Mouse (Mus musculus) ES-E14 (cell line): ENCODE measurements around the gene Pex19. TPM values are rescaled to one million over a fixed set of nuclear protein-coding genes. Genes with fewer than 3 reads are reported as not detected.

ENCODE experiments used
- DNase-seq: peaks from one replicate; pipeline ENCODE4 v3.0.0-alpha.2; 2013; ENCODE audit warnings: low read depth, low spot score
- H3K27ac ChIP-seq: 2 replicates; pipeline ENCODE4 v1.5.1; 2012; ENCODE audit warnings: low read depth, mild to moderate bottlenecking, low read length, moderate library complexity, mixed read lengths; ENCODE audit not compliant: poor library complexity, insufficient read depth, severe bottlenecking
- H3K36me3 ChIP-seq: 2 replicates; pipeline ENCODE4 v1.6.1; 2012; ENCODE audit warnings: mild to moderate bottlenecking, low read length, moderate library complexity, mixed read lengths; ENCODE audit not compliant: control insufficient read depth, poor library complexity, insufficient read depth, severe bottlenecking
- H3K4me1 ChIP-seq, 2 experiments: fragments of 150-350 bp in 1 of 2; sonication (generic) in 1 of 2; 2 replicates each; pipeline ENCODE4 v1.6.1; 2012; ENCODE audit warnings: low read length in 2 of 2, mild to moderate bottlenecking in 1 of 2, mixed read lengths in 1 of 2; ENCODE audit not compliant: control insufficient read depth in 2 of 2, insufficient read depth in 2 of 2, poor library complexity in 1 of 2
- H3K4me3 ChIP-seq, 2 experiments: fragments of 150-350 bp in 1 of 2; sonication (generic) in 1 of 2; 2 replicates each; pipeline ENCODE4 v1.5.1; 2012; ENCODE audit warnings: low read length in 2 of 2, low read depth in 1 of 2, mild to moderate bottlenecking in 1 of 2, mixed read lengths in 1 of 2; ENCODE audit not compliant: insufficient read depth in 1 of 2, poor library complexity in 1 of 2, severe bottlenecking in 1 of 2
- H3K9ac ChIP-seq: 2 replicates; pipeline ENCODE4 v1.6.1; 2012; ENCODE audit warnings: low read depth, mild to moderate bottlenecking, low read length, mixed read lengths; ENCODE audit not compliant: poor library complexity, insufficient read depth, severe bottlenecking
- H3K9me3 ChIP-seq: fragments of 150-350 bp; sonication (generic); 2 replicates; pipeline ENCODE4 v1.6.1; 2012; ENCODE audit warnings: low read depth, mild to moderate bottlenecking, low read length; ENCODE audit not compliant: control insufficient read depth, insufficient read depth
- CHD2 ChIP-seq: IDR thresholded peaks from 2 replicates; pipeline ENCODE4 v1.6.1; 2014; ENCODE audit warnings: mild to moderate bottlenecking, low read depth, low read length, inconsistent platforms
- HCFC1 ChIP-seq: IDR thresholded peaks from 2 replicates; pipeline ENCODE4 v1.6.1; 2012; ENCODE audit warnings: low read length, inconsistent platforms, borderline replicate concordance; ENCODE audit not compliant: insufficient read depth
- MAFK ChIP-seq: IDR thresholded peaks from 2 replicates; pipeline ENCODE4 v1.6.1; 2014; ENCODE audit warnings: mild to moderate bottlenecking, low read depth, low read length, inconsistent platforms; ENCODE audit not compliant: insufficient read depth
- ZC3H11A ChIP-seq: IDR thresholded peaks from 2 replicates; pipeline ENCODE4 v1.6.1; 2012; ENCODE audit warnings: low read depth, mild to moderate bottlenecking, inconsistent platforms, low read length, borderline replicate concordance
- ZNF384 ChIP-seq: IDR thresholded peaks from 2 replicates; pipeline ENCODE4 v1.6.1; 2012; ENCODE audit warnings: low read depth, low read length, inconsistent platforms
- in situ Hi-C, 2 experiments: fragments of 600-800 bp; cut with MboI; formaldehyde crosslinking; loops; one replicate each; pipeline ENCODE4 v1.15.1; 2025; ENCODE audit warnings: low sequenced_read_pairs in 2 of 2, inconsistent platforms in 1 of 2; ENCODE audit not compliant: unreplicated experiment in 2 of 2
- total RNA-seq: library from RNA; depleted of rRNA; stranded (reverse); fragments of 300-350 nt; gene quantifications from 2 replicates; pipeline ENCODE4 v1.2.3, GENCODE M21; 2012

The Pex19 gene
- total RNA-seq, 1 experiment: 81.7 TPM

DNA sequence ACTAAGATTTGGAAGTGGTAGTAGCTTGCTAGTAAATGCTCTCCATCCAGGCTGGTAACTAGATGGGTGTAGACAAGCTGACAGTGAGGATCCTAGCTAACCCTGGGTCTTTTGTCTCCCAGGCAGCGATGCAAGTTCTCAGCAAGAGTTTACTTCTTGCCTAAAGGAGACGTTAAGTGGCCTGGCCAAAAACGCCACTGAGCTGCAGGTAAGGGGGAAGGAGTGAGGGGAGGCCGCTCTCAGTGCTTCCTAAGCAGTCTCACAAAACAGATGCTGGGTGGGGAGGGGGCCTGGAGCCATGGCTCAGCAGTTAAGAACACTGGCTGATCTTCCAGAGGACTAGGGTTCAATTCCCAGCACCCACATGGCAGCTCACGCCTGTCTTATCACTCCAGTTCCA is 3.2 kb downstream of the Pex19 start:
- Histone ChIP-seq H3K9me3 (no peaks in the 10 kb centered on the region), H3K27ac (no peak overlapping the region), H3K4me3 (no peak overlapping the region), H3K4me1 (peaks cover 3 to 4% of the 10 kb centered on the region in 2 experiments; a peak in 2 of 4 replicates), H3K36me3 (peaks cover 45% of the 10 kb centered on the region), H3K9ac (no peak overlapping the region)
- TF ChIP-seq MAFK: no peak
- TF ChIP-seq HCFC1: no peak
- TF ChIP-seq ZC3H11A: no peak
- TF ChIP-seq ZNF384: no peak
- no peak for TF ChIP-seq CHD2
- no peak for DNase-seq
- in situ Hi-C loops: no loop called here

DNA sequence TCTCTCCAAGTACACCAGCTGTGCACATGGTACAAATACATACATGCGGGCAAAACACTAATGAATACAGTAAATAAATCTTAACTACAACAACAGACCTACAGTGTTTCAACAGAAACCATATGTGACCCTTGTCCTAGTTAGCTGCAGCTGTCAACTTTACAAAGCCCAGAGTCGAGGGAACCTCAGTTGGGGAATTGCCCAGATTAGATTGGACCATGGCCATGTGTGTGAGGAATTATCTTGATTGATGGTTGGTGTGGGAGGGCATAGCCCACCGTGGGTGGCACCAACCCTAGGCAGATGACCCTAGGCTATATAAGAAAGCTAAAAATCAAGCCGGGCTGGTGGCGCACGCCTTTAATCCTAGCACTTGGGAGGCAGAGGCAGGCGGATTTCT is 5.8 kb downstream of the Pex19 start:
- no peak for DNase-seq
- in situ Hi-C loops: no loop called here
- no peaks in the 10 kb centered on the region for H3K9me3 ChIP-seq
- no peak overlapping the region for H3K27ac ChIP-seq
- H3K36me3 ChIP-seq: peaks cover 48% of the 10 kb centered on the region
- H3K9ac ChIP-seq: no peak overlapping the region
- H3K4me3 ChIP-seq: no peak overlapping the region
- H3K4me1 ChIP-seq: peaks cover 0 to 3% of the 10 kb centered on the region in 2 experiments; a peak in 1 of 4 replicates
- TF ChIP-seq HCFC1: no peak
- TF ChIP-seq MAFK: no peak
- TF ChIP-seq ZC3H11A: no peak
- no peak for TF ChIP-seq ZNF384
- TF ChIP-seq CHD2: no peak

DNA sequence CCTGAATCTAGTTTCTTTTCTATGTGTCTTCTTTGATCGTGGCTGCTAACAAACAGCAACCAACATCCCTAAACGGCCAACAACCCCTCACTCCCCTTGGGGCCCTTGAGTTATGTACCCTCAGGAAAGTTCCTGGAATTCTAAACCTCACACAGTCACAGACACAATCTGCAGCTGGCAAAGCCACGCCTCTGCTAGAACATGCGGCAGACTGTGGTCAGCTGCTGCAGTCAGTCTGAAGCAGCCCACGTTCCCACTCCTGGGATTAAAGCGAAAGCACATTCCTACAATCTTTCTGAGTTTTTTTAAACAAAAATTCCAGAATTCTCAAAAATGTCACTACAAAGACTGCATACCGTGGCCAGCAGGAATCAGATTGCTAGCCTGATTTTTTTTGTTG is 7.0 kb downstream of the Pex19 start:
- H3K4me3 ChIP-seq: no peak overlapping the region
- no peak for DNase-seq
- H3K27ac ChIP-seq: no peak overlapping the region
- in situ Hi-C loops: no loop called here
- peaks cover 0 to 2% of the 10 kb centered on the region in 2 experiments; a peak in 1 of 4 replicates for H3K4me1 ChIP-seq
- TF ChIP-seq MAFK (no peak), ZC3H11A (no peak), CHD2 (no peak), ZNF384 (no peak), HCFC1 (no peak)
- no peaks in the 10 kb centered on the region for H3K9me3 ChIP-seq
- H3K36me3 ChIP-seq: peaks cover 46% of the 10 kb centered on the region
- H3K9ac ChIP-seq: no peak overlapping the region

DNA sequence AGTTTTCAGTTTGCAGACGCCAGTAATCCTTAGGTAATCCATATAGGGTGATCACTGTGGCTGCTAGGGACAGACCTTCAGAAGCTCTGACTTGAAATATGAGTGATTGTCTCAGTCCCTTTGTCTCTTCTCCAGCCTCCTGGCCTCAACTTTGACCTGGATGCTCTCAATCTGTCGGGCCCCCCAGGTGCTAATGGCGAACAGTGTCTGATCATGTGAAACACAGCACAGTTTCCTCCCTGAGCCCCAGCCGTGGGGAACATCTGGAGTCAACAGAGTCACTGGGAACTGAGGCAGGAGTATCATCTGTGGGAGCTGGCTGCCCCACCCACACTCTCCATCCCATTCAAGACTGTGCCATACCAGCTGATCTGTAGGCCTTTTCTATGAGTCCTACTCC is 7.5 kb downstream of the Pex19 start:
- Histone ChIP-seq H3K9ac (no peak overlapping the region), H3K4me1 (no peaks in the 10 kb centered on the region; a peak in 1 of 4 replicates), H3K4me3 (no peak overlapping the region), H3K9me3 (no peaks in the 10 kb centered on the region), H3K36me3 (peaks cover 44% of the 10 kb centered on the region), H3K27ac (no peak overlapping the region)
- DNase-seq: no peak
- TF ChIP-seq HCFC1 (no peak), ZNF384 (no peak), CHD2 (no peak), ZC3H11A (no peak), MAFK (no peak)
- in situ Hi-C loops: no loop called here

DNA sequence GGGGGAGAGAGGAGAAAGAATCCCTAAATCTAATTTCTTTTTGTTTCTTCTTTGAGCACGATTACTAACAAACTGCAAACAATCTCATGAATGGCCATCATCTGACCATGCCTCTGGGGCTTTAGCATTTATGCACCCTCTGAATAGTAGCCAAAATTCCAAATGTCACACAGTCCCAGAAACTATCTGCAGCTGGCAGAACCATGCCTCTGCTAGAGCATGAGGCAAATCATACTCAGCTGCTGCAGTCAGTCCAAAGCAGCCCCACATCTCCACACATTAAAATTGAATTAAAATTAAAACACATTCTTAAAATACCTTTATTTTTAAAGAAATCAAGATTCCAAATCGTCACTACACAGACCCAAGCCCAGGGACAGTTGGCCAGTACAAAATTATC is 13.6 kb downstream of the Pex19 start:
- H3K36me3 ChIP-seq: peaks cover 4% of the 10 kb centered on the region

More for the DNA sequence above, 13.6 kb downstream of the Pex19 start:
- no peaks in the 10 kb centered on the region for H3K9me3 ChIP-seq
- in situ Hi-C loops: loop anchor here in 1 of 2 experiments (10.0 kb wide), 1 partner anchor 175 kb away; no protein-coding TSS in a partner anchor
- TF ChIP-seq ZNF384: no peak
- no peak overlapping the region for H3K9ac ChIP-seq
- H3K4me3 ChIP-seq: no peak overlapping the region
- H3K27ac ChIP-seq: no peak overlapping the region
- H3K4me1 ChIP-seq: peaks cover 0 to 2% of the 10 kb centered on the region in 2 experiments; a peak in 1 of 4 replicates
- no peak for DNase-seq
